8 mouse cellular contexts compared by ENCODE assay signal in the genomic region with DNA sequence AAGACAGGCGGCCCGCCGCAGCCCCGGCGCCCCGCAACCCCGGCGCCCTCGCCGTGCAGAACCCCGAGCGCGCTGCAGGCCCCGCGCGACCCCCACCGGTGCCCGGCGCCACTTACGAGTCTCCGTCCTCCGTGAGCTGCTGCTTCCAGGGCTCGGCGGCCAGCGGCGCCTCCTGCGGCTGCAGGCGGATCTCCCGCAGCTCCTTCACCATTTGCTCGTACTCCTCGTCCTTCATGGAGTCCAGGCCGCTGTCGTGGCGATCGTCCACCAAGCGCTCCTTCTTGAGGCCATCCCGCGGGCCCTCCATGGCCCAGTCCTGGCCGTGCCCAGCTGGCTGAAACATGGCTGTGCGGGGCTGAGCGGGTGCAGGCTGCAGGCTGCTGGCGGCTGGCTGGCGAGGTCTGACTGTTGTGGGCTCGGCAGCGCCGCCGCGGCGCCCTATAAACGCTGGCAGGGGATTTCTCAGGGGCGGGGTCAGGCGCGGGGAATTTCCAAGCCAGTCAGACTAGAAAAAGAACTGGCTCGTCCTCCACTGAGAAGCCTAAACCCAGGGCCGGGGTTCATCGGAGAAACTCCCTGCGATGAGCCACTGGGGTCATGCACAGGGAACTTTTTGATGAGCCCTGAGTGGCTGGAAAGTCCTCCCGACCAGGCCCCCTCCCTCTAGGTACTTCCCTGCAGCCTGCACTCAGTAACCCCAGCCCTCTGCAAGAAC. TPM values are rescaled to one million over a fixed set of nuclear protein-coding genes. Genes with fewer than 3 reads are reported as not detected.
DNase-seq lines count a peak whose midpoint lies in the region; ATAC-seq and TF ChIP-seq lines count a peak whose summit lies in the region.

A gene (minus strand): TSS at position 464 of the 715 bp plus-strand sequence.

- no peak for TF ChIP-seq CTCF in bone marrow macrophage, adult 2 months (IDR thresholded peaks at IDR 0.05; ENCODE audit: low read depth, low read length)

- peak within 1 kb of the TSS; percentile 99 for H3K27ac ChIP-seq in bone marrow macrophage, adult 2 months (ENCODE audit: insufficient read depth, low read depth, low read length)
- H3K27ac ChIP-seq in embryonic facial prominence, embryonic 15.5 days (replicated peaks): peak within 1 kb of the TSS; percentile 99
- H3K27ac ChIP-seq in limb, embryonic 13.5 days: peak within 1 kb of the TSS; percentile 100
- H3K27ac ChIP-seq in midbrain, embryonic 15.5 days: peak within 1 kb of the TSS; percentile 98

- peaks cover 34% of the 10 kb centered on the region for H3K36me3 ChIP-seq in embryonic facial prominence, embryonic 15.5 days
- H3K36me3 ChIP-seq in limb, embryonic 13.5 days: peaks cover 39% of the 10 kb centered on the region
- H3K36me3 ChIP-seq in midbrain, embryonic 15.5 days (replicated peaks): peaks cover 4% of the 10 kb centered on the region; the same call in 1 of the 2 replicates

- peaks cover 31% of the 10 kb centered on the region for H3K4me1 ChIP-seq in bone marrow macrophage, adult 2 months (ENCODE audit: control insufficient read depth, insufficient read depth, low read length)
- peaks cover 44% of the 10 kb centered on the region for H3K4me1 ChIP-seq in embryonic facial prominence, embryonic 15.5 days
- peaks cover 46% of the 10 kb centered on the region for H3K4me1 ChIP-seq in limb, embryonic 13.5 days
- peaks cover 25% of the 10 kb centered on the region for H3K4me1 ChIP-seq in midbrain, embryonic 15.5 days

- H3K9ac ChIP-seq in embryonic facial prominence, embryonic 15.5 days: peak within 1 kb of the TSS; percentile 82
- H3K9ac ChIP-seq in limb, embryonic 13.5 days: peak within 1 kb of the TSS; percentile 98
- H3K9ac ChIP-seq in midbrain, embryonic 15.5 days: peak within 1 kb of the TSS; percentile 93

- ATAC-seq in embryonic facial prominence, embryonic 15.5 days (ENCODE audit: insufficient number of reproducible peaks, low FRiP score, low TSS enrichment, low read depth): peak; percentile 87
- peak; percentile 89 for ATAC-seq in limb, embryonic 13.5 days (ENCODE audit: low FRiP score, low read depth)
- ATAC-seq in midbrain, embryonic 15.5 days (replicated peaks): peak; percentile 94

- peak; percentile 96 for DNase-seq in A20 (ENCODE audit: low read depth, low spot score)
- peak; percentile 96 for DNase-seq in heart, adult 8-10 months (ENCODE audit: low spot score)
- DNase-seq in kidney, adult 9 months: peak; percentile 97
- DNase-seq in spleen, adult 18-20 months: peak; percentile 94 to 95

- peak within 1 kb of the TSS; percentile 78 for H3K4me2 ChIP-seq in embryonic facial prominence, embryonic 15.5 days (replicated peaks)
- peak within 1 kb of the TSS; percentile 86 for H3K4me2 ChIP-seq in limb, embryonic 13.5 days (replicated peaks)
- H3K4me2 ChIP-seq in midbrain, embryonic 15.5 days: peak within 1 kb of the TSS; percentile 81

- TF ChIP-seq POLR2A in bone marrow macrophage, adult 2 months (IDR thresholded peaks at IDR 0.05; ENCODE audit: borderline replicate concordance, low read depth, low read length): peak; percentile 61

- H3K4me3 ChIP-seq in bone marrow macrophage, adult 2 months (ENCODE audit: insufficient read depth, low read length): peak within 1 kb of the TSS; percentile 97
- H3K4me3 ChIP-seq in embryonic facial prominence, embryonic 15.5 days (replicated peaks): peak within 1 kb of the TSS; percentile 70
- H3K4me3 ChIP-seq in limb, embryonic 13.5 days: peak within 1 kb of the TSS; percentile 90
- peak within 1 kb of the TSS; percentile 83 for H3K4me3 ChIP-seq in midbrain, embryonic 15.5 days

- H3K9me3 ChIP-seq in embryonic facial prominence, embryonic 15.5 days (replicated peaks): no peaks in the 10 kb centered on the region
- H3K9me3 ChIP-seq in limb, embryonic 13.5 days: no peaks in the 10 kb centered on the region
- no peaks in the 10 kb centered on the region for H3K9me3 ChIP-seq in midbrain, embryonic 15.5 days

- WGBS in embryonic facial prominence, embryonic 15.5 days: under 1% methylated on average over 50 of the region's 58 CpGs
- under 1% methylated on average over 55 of the region's 58 CpGs for WGBS in limb, embryonic 13.5 days
- 1% methylated on average over 58 of the region's 58 CpGs for WGBS in midbrain, embryonic 15.5 days

- H3K27me3 ChIP-seq in embryonic facial prominence, embryonic 15.5 days: no peaks in the 10 kb centered on the region
- H3K27me3 ChIP-seq in limb, embryonic 13.5 days: no peaks in the 10 kb centered on the region
- H3K27me3 ChIP-seq in midbrain, embryonic 15.5 days (replicated peaks): no peaks in the 10 kb centered on the region

RNA-seq across cellular contexts. Expression of the gene that starts here (rescaled TPM):
- polyA plus RNA-seq in bone marrow macrophage, adult 2 months (2012; ENCODE audit: insufficient read depth, insufficient read length, missing spikeins): 143 TPM in 2 replicates
- polyA plus RNA-seq in embryonic facial prominence, embryonic 15.5 days (2015; fragmentation: Nextera tagmentation; extraction: Ambion mirVana): 144 and 152 TPM in 2 replicates
- total RNA-seq in heart, adult 8-10 months (2022): 10 to 100 TPM; 27.4 to 65.8 (median 39.3) TPM
- polyA plus RNA-seq in limb, embryonic 13.5 days (2015; fragmentation: Nextera tagmentation; extraction: Ambion mirVana): 131 and 136 TPM in 2 replicates
- 60.0 and 63.8 TPM in 2 replicates for polyA plus RNA-seq in midbrain, embryonic 15.5 days (2015; fragmentation: Nextera tagmentation; extraction: Ambion mirVana)

Comparison
In these comparisons a context has a peak if more than half of its experiments do, and no peak if none do; other contexts are left out.
1. Peak in every context shown above with its lines: DNase-seq, ATAC-seq, H3K4me3 ChIP-seq and H3K27ac ChIP-seq.